Mouse (Mus musculus) cerebellum, postnatal 25 days (tissue): ENCODE measurements around the gene Wrap73.

Experiments used
- DNase-seq, 2 experiments: peaks; one replicate each; pipeline ENCODE4 v3.0.0; 2021; ENCODE audit warnings: mixed read lengths in 2 of 2

Wrap73 gene

GRCm38 (mm10) chr4:154140213-154141008 is 1.8 kb upstream of the Wrap73 start:
- DNase-seq: no peak

GRCm38 (mm10) chr4:154141009-154141867 is 934 bp upstream of the Wrap73 start:
- peak; percentile 41 to 43 for DNase-seq

GRCm38 (mm10) chr4:154144712-154145111 is 2.5 kb downstream of the Wrap73 start:
- no peak for DNase-seq

GRCm38 (mm10) chr4:154146342-154146741 is 4.2 kb downstream of the Wrap73 start:
- DNase-seq: peak; percentile 82 to 84

DNA sequence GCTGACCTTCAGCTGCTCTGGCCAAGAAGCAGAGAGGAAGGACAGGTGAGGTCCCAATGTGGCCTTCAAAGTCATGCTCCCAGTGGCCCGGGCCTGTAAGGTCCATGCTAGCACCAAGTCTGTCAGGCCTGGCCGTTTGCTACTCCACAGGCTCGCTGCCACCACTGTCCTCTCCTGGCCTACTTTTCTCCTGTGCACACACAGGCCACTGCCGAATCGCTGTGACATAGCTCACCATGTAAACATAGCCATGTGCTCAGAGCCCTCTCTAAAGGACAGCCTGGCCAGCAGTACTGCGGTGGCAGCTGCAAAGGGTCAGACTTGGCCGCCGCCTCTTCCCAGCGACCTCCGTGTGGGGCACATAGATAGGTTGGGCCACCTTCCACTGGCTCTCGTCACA is 11.9 kb downstream of the Wrap73 start:
- DNase-seq: no peak

DNA sequence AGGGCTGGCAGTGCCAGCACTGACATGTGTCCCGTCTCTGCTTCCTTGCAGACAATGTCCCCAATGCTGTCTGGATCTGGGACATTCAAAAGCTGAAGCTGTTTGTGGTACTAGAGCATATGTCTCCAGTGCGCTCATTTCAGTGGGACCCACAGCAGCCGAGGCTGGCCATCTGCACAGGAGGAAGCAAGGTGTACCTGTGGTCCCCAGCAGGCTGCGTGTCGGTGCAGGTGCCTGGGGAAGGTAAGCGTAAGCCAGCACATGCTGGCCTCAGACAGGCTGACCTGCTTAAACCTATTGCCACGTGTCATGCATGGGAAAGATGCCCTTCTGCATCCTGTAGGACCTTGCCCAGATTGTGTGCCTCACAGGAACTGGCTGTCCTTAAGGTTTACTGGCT is 13.9 kb downstream of the Wrap73 start:
- peak in 1 of 2 experiments; percentile 46 for DNase-seq

- DNase-seq: no peak
Observed at GRCm38 (mm10) chr4:154157970-154158662, 15.9 kb downstream of the Wrap73 start.

GRCm38 (mm10) chr4:154159002-154159401 is 16.8 kb downstream of the Wrap73 start:
- DNase-seq: peak; percentile 88 to 93

GRCm38 (mm10) chr4:154159961-154160537 is 17.9 kb downstream of the Wrap73 start:
- DNase-seq: peak; percentile 52 to 55

DNA sequence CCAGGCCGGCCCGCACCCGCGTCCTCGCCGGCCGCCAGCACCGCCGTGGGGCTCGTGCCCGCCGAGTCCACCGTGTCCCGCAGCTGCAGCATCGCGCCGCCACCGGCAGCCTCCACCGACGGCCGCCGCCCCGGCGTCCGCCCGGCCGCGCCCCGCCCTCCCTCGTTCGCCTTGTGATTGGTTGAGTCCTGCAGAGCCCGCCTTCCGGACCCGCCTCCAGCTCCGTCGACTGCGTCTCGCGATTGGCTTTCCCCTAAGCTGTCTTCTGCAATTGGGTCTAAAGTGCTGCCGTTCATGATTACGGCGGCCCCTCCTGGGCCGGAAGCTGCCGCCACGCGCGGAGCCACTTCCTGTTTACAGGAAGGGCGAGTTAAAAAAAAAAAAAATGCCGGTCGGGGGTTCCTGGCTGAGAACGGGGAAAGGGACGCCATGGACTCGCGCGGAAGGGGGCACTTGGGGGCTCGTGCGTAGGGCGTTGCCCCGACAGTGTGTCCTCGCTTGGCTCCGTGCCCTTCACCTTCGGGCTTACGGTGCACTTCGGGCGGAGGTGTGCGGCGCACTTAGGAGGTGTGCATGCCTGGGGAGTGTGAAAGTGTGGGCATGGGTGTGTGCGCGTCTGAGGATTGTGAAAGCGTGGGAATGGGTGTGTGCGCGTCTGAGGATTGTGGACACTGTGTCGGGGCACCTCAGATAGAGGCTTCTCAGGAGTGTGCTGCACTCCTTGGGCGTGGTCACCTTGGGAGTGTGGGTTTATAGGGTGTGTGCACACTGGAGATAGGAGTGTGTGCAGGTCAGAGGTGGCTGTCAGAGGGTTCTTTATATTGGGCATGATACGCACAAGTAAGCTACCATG is 18.6 kb downstream of the Wrap73 start, which contains the start of gene Tprgl:
Gene Tprgl, minus strand, starts transcription at position 129 of the 853 bp plus-strand sequence.
- DNase-seq: peak; percentile 97 to 99

GRCm38 (mm10) chr4:154163296-154163695 is 21.1 kb downstream of the Wrap73 start:
- peak; percentile 83 to 89 for DNase-seq

- DNase-seq: peak in 1 of 2 experiments; percentile 70
Observed at GRCm38 (mm10) chr4:154167053-154167452, 24.9 kb downstream of the Wrap73 start.

DNA sequence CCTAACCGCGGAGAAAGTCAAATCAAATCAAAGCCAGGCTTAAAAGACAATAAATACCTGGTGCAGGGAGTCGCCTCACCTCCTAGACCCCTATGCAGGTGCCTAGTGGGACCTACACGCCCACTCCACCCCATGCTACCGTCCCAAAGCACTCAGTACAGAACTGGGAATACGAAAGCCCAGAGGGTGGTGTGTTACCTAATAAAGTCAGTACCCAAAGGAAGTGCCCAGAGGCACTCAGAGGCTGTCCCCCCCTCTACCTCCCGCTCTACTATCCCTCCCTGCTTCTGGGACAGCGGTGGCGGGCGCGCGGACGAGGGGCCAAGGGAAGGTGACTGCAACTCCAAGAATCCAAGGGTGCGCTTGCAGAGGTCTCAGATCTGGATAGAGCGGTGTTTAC is 27.8 kb downstream of the Wrap73 start:
- DNase-seq: no peak

- DNase-seq: no peak
Observed at GRCm38 (mm10) chr4:154170506-154171150, 28.5 kb downstream of the Wrap73 start, which contains the start of gene Megf6. TSS of gene Megf6 (plus strand) at chr4:154170730.

GRCm38 (mm10) chr4:154171151-154171930 is 29.2 kb downstream of the Wrap73 start:
- no peak for DNase-seq

DNA sequence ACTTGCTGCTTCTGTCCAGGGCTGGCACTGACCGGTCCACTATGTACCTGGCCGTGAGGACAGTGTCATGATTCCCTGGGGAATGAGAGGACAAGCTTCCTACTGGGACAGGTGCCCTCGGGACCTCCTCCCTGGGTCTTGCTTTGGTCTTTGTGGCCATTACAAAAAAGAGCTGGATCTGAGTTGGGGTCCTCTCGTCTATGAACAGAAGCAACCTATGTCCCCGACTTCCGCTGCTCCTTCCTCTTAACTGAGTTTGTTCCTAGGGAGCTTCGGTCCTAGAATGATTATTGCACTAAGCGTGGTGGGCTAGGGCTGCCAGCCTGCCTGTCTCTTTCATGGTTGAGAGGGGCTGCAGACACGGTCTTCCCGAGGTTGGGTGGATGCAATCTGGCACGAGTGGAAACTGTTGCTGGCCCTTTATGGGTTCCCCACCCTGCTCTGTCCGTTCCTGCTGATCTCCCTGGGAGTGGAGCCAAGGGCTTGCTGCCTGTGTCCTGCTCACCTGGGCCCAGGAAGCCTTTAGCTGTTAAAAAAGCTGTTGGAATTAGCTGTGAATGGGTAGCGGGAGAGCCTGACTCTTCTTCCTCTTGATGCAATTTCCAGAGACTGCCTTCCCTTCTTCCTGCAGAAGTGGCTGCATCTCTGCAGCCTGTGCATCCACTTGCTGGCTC is 29.9 kb downstream of the Wrap73 start:
- DNase-seq: peak; percentile 38 to 61

DNA sequence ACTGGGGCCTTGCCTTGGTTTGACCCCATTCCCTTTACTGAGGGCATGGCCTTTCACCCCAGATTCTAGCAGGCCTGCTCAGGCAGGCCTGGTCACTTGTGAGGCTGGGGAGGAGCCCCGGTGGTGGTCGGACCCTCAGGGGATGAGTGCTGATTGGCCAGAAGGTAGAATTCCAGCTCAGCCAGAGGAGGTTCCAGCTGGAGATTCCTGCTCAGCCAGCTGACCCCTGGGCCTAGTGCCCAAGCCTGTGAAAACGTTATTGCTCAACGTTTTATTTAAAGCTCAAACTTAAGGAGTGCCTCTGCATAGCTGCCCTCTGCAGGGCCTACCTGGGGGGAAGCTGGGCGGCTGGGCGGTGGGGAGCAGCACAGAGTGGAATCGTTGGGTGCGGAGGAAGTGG is 35.1 kb downstream of the Wrap73 start:
- no peak for DNase-seq

DNA sequence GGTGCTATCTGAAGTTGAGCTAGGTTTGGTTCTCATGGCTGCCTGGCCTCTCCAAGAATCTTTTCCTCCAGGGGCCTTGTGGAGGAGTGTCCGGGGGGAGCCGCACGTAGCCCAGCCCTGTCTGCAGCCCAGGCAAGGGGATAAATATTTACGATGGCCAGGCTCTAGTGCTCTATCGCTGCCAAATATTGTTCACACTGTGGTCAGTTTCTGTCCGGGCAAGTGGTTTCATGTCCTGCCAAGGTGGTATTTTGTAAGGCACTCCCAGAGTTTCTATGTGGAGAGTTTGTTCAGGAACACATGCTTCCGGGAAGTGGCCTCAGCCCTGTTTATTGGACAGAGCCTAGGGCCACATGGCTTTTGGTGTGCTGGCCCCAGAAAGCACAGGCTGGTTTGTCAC is 38.8 kb downstream of the Wrap73 start:
- DNase-seq: no peak

GRCm38 (mm10) chr4:154183566-154183965 is 41.4 kb downstream of the Wrap73 start:
- peak in 1 of 2 experiments; percentile 35 for DNase-seq

GRCm38 (mm10) chr4:154185001-154185400 is 42.8 kb downstream of the Wrap73 start:
- no peak for DNase-seq
